Mouse (Mus musculus) midbrain, embryonic 16.5 days (tissue): ENCODE data around the gene Ints5. TPM values are rescaled to one million over a fixed set of nuclear protein-coding genes. Genes with fewer than 3 reads are reported as not detected.

Source experiments
- ATAC-seq: fragments of 200-750 bp; cut with Nextera tagmentation; 2 replicates; pipeline ENCODE4 v1.8.0; 2017; ENCODE audit warnings: moderate TSS enrichment
- H3K27ac ChIP-seq: fragments of 300-500 bp; sonication (generic); 2 replicates; pipeline ENCODE4 v1.5.1; 2014; ENCODE audit warnings: mild to moderate bottlenecking, low read length, mixed read lengths
- H3K27me3 ChIP-seq: fragments of 300-500 bp; sonication (generic); 2 replicates; pipeline ENCODE4 v1.6.1; 2014; ENCODE audit warnings: low read depth, low read length, mixed read lengths; ENCODE audit not compliant: control insufficient read depth, insufficient read depth
- H3K36me3 ChIP-seq: fragments of 300-500 bp; sonication (generic); 2 replicates; pipeline ENCODE4 v1.6.1; 2014; ENCODE audit warnings: mild to moderate bottlenecking, low read length, moderate library complexity, mixed read lengths; ENCODE audit not compliant: control insufficient read depth, insufficient read depth
- H3K4me1 ChIP-seq: fragments of 300-500 bp; sonication (generic); 2 replicates; pipeline ENCODE4 v1.6.1; 2014; ENCODE audit warnings: mild to moderate bottlenecking, low read length, mixed read lengths; ENCODE audit not compliant: control insufficient read depth, insufficient read depth
- H3K4me2 ChIP-seq: fragments of 300-500 bp; sonication (generic); 2 replicates; pipeline ENCODE4 v1.6.1; 2014; ENCODE audit warnings: mild to moderate bottlenecking, low read length, mixed read lengths
- H3K4me3 ChIP-seq: fragments of 300-500 bp; sonication (generic); 2 replicates; pipeline ENCODE4 v1.5.1; 2014; ENCODE audit warnings: low read depth, mild to moderate bottlenecking, low read length, moderate library complexity, mixed read lengths
- H3K9ac ChIP-seq: fragments of 300-500 bp; sonication (generic); 2 replicates; pipeline ENCODE4 v1.6.1; 2014; ENCODE audit warnings: low read depth, low read length, mixed read lengths
- H3K9me3 ChIP-seq: fragments of 300-500 bp; sonication (generic); replicated peaks from 2 replicates; pipeline ENCODE4 v1.6.1; 2014; ENCODE audit warnings: mild to moderate bottlenecking, low read length, mixed read lengths; ENCODE audit not compliant: control insufficient read depth, poor library complexity, severe bottlenecking
- WGBS: fragments of 180-500 bp; shearing (Covaris S2); extraction: QIAGEN DNeasy Blood & Tissue Kit; methylation state at CpG from one replicate; pipeline ENCODE4 v1.1.7; 2014; 5-methylcytosine and 5-hydroxymethylcytosine counted together
- polyA plus RNA-seq: library from polyadenylated mRNA; unstranded; fragments of >200 nt; fragmentation: Nextera tagmentation; extraction: Ambion mirVana; gene quantifications from 2 replicates; pipeline ENCODE4 v1.2.1, GENCODE M21; 2015

The Ints5 gene
- polyA plus RNA-seq, 1 experiment from 2014 or later, result 29.2 TPM

DNA sequence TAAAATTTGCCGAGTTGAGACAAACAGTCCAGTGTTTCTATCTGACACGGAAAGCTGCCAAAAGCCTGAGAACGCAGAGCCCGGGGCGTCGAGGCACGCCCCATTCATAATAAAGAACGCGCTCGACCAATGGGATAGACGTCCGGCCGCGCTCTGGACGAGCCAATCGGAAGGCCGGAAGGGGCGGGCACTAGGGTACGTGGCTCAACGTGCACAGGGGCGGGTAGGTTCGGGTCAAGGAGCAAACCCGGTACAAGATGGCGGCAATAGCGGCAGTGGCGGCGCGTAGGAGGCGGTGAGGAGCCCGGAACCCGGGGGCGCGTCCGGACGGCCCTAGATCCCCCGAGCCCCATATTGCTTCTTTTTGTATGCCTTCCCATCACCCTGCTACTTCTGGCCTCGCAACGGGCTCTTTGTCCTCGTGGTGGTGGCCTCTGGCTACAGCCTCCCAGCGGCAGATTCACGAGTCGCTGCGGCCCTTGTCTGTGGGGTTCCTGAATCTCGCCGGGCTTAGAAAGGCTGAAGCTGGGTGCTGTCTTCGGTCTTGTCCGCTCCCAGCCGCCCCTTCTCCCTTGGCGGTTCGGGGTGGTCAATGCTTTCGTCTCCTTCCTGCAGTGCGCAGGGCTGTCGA, 5.2 kb downstream of the Ints5 start, which contains the start of gene Ganab:
Gene Ganab (plus strand): TSS at position 207 of the 631 bp plus-strand sequence.
- H3K9me3 ChIP-seq, result no peaks in the 10 kb centered on the region
- H3K4me3 ChIP-seq, result peak within 1 kb of the TSS; percentile 71
- no peaks in the 10 kb centered on the region for H3K27me3 ChIP-seq
- peak within 1 kb of the TSS; percentile 91 for H3K27ac ChIP-seq
- peaks cover 27% of the 10 kb centered on the region for H3K4me1 ChIP-seq
- peak within 1 kb of the TSS; percentile 88 for H3K9ac ChIP-seq
- peak; percentile 99 for ATAC-seq
- peaks cover 10% of the 10 kb centered on the region for H3K36me3 ChIP-seq
- 1% methylated on average over 53 of the region's 53 CpGs for WGBS
- H3K4me2 ChIP-seq, result peak within 1 kb of the TSS; percentile 84

DNA sequence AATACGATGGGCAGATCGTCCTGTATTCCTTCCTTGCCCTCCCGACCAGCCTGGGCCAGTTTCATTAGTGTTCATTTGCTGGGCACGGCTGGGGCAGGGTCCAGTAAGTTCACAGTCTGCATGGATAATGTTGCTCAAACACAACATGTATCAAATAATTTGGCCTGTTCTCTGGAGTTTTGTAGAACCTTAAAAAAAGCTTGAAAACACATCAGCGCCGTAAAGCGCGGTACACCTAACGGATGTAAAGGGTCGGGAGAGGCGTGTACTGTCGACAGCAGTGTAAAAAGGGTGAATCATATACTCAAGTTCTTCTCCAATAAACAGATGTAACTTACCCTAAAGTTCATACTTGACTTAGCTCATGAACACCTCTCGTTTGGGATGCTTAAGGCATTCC, 5.8 kb downstream of the Ints5 start:
- Histone ChIP-seq H3K9ac (peak overlapping the region; percentile 88), H3K27me3 (no peaks in the 10 kb centered on the region), H3K9me3 (no peaks in the 10 kb centered on the region), H3K36me3 (peaks cover 15% of the 10 kb centered on the region), H3K4me2 (peak overlapping the region; percentile 84), H3K4me3 (peak overlapping the region; percentile 71), H3K4me1 (peaks cover 23% of the 10 kb centered on the region), H3K27ac (peak overlapping the region; percentile 91)
- no peak for ATAC-seq
- 14% methylated on average over 13 of the region's 13 CpGs for WGBS

DNA sequence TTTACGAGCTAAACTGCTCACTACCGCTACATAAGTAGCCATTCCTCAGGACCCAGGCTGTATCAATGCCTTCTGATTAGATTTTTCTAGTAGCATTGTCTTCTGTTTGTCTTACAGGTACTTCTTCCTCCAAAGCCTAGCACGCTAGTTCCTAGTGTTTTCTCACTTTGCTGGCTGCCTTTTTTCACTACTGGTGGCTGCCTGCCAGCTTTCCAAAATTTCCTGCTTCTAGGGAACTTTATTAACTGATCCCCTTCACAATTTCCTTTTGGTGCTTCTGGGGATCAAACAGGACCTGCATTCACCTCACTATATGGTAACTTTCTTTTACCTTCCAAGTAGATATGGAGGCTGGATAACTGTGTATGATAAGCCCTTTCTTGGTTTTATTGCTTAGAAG, 6.3 kb downstream of the Ints5 start:
- H3K27me3 ChIP-seq, result no peaks in the 10 kb centered on the region
- no peak overlapping the region for H3K27ac ChIP-seq
- peak overlapping the region; percentile 84 for H3K4me2 ChIP-seq
- no peaks in the 10 kb centered on the region for H3K9me3 ChIP-seq
- no peak for ATAC-seq
- H3K4me3 ChIP-seq, result peak overlapping the region; percentile 71
- H3K9ac ChIP-seq, result peak overlapping the region; percentile 88
- H3K4me1 ChIP-seq, result peaks cover 18% of the 10 kb centered on the region
- 63% methylated on average over 3 of the region's 3 CpGs for WGBS
- peaks cover 15% of the 10 kb centered on the region for H3K36me3 ChIP-seq

DNA sequence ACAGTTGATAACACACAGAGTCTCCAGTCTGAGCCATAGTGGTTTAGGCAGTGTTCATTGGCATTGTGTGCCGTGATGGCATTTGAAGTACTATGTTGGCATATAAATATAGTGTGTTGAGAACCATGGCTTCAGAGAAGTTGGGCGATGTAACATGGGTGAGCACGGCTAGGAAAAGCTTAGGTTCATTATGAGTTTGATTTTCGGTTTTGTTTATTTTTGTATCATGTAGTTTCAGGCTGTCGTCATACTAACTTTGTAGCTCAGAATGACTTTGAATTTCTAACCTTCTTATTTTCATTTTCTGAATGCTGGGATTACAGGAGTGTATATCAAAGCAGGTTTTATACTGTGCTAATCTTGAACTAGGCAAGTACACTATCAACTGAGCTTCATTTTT, 10.6 kb downstream of the Ints5 start:
- no peaks in the 10 kb centered on the region for H3K27me3 ChIP-seq
- peaks cover 9% of the 10 kb centered on the region for H3K4me1 ChIP-seq
- no peak overlapping the region for H3K4me3 ChIP-seq
- no peak overlapping the region for H3K9ac ChIP-seq
- WGBS, result 95% methylated on average over 5 of the region's 5 CpGs
- ATAC-seq, result no peak
- no peaks in the 10 kb centered on the region for H3K9me3 ChIP-seq
- H3K36me3 ChIP-seq, result peaks cover 36% of the 10 kb centered on the region
- no peak overlapping the region for H3K27ac ChIP-seq
- H3K4me2 ChIP-seq, result no peak overlapping the region

DNA sequence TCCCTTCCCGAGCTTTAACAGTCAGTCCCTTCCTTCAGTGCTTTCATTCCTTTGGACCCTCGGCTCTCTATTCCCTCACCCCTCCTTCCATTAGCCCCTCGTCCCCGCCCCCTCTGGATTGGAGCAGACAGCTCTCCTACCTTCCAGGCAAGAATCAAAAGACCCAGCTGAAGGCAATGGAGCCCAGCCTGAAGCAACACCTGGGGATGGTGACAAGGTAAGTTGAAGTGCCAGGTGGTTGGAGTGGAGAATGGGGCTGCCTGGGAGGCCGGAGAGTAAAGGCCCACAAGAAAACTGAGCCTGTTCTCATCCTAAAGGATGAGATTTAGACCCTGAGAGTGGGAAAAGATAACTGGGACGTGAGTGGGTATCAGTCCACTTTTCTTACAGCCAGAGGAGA, 15.7 kb downstream of the Ints5 start:
- no peak overlapping the region for H3K9ac ChIP-seq
- no peak overlapping the region for H3K27ac ChIP-seq
- no peak overlapping the region for H3K4me3 ChIP-seq
- ATAC-seq, result no peak
- peaks cover 65% of the 10 kb centered on the region for H3K36me3 ChIP-seq
- no peaks in the 10 kb centered on the region for H3K4me1 ChIP-seq
- no peaks in the 10 kb centered on the region for H3K9me3 ChIP-seq
- no peak overlapping the region for H3K4me2 ChIP-seq
- WGBS, result 91% methylated on average over 6 of the region's 6 CpGs
- no peaks in the 10 kb centered on the region for H3K27me3 ChIP-seq

DNA sequence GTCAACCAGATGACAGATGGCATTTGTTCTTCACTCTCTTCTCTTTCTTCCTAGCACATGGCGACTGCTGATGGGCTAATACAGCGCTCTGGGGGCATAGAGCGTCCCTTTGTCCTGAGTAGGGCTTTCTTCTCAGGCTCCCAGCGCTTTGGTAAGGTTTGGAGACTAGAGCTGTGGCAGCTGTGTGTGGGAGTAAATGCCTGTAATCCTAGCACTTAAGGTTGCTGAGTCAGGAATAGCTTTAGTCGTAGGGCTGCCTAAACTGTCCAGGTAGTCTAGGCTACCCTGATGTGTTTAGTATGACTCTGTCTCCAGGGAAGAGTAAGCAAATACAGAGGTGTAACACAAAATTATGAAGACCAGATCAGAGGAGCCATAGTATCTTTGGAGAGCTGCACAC, 19.0 kb downstream of the Ints5 start:
- no peak overlapping the region for H3K9ac ChIP-seq
- H3K4me1 ChIP-seq, result no peaks in the 10 kb centered on the region
- WGBS, result 91% methylated on average over 5 of the region's 5 CpGs
- H3K27ac ChIP-seq, result no peak overlapping the region
- no peaks in the 10 kb centered on the region for H3K27me3 ChIP-seq
- no peaks in the 10 kb centered on the region for H3K9me3 ChIP-seq
- ATAC-seq, result no peak
- H3K4me3 ChIP-seq, result no peak overlapping the region
- H3K4me2 ChIP-seq, result no peak overlapping the region
- H3K36me3 ChIP-seq, result peaks cover 75% of the 10 kb centered on the region

DNA sequence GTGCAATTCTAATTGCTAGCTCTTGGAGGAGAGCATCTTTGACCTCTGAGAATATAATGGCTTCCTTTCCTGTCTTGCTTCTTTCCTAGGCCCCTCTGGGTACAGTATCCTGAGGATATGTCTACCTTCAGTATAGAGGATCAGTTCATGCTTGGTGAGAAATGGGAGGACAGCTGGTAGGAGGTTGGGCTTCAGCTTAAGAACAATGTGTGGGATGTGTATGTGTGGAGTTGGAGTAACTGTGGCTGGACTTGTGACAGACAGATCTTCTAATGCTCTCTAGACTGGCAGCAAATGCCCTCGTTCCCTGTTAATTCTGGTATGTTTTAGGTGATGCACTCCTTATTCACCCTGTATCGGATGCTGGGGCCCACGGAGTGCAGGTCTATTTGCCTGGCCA, 21.4 kb downstream of the Ints5 start:
- H3K4me2 ChIP-seq, result no peak overlapping the region
- no peak for ATAC-seq
- H3K9ac ChIP-seq, result no peak overlapping the region
- H3K27me3 ChIP-seq, result no peaks in the 10 kb centered on the region
- H3K4me1 ChIP-seq, result no peaks in the 10 kb centered on the region
- H3K4me3 ChIP-seq, result no peak overlapping the region
- H3K9me3 ChIP-seq, result no peaks in the 10 kb centered on the region
- peaks cover 56% of the 10 kb centered on the region for H3K36me3 ChIP-seq
- 100% methylated on average over 3 of the region's 3 CpGs for WGBS
- H3K27ac ChIP-seq, result no peak overlapping the region

DNA sequence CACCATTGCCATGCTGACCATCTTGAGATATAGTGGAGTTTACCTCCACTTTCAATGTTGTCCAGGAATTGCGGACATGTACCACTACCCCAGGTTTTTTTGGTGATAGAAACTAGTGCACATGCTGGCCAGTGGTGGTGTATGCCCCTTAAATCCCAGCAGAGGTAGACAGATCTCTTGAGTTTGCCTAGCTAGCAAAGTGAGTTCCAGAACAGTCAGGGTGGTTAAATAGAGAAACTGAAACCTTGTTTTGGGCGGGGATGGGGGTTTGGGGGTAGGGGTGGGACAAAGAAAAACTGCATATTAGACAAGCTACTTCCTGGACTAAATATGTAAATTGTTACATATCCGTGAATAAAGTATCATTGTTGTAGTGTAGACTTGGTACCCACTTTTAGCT, 26.2 kb downstream of the Ints5 start:
- Histone ChIP-seq H3K4me2 (no peak overlapping the region), H3K27me3 (no peaks in the 10 kb centered on the region), H3K4me1 (peaks cover 11% of the 10 kb centered on the region), H3K36me3 (peaks cover 23% of the 10 kb centered on the region), H3K9ac (no peak overlapping the region), H3K27ac (no peak overlapping the region), H3K4me3 (no peak overlapping the region), H3K9me3 (no peaks in the 10 kb centered on the region)
- WGBS, result 90% methylated on average over 3 of the region's 3 CpGs
- ATAC-seq, result no peak

DNA sequence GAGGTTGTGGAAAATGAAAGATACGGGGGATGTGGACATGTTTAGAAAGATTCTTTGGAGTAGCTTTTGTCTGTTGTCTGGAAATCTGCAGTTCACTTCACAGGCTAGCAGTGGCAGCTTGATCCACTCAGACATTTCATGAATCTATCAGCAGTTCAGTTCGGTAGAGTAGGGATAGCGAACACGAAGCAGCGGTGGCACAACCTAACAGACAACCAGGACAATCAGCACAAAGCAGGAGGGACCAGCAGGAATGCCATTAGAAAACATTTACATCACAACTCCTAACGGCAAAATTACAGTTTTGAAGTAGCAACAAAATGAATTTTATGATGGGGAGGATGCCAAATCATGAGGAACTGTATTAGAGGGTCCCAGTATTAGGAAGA, 26.9 kb downstream of the Ints5 start:
- Histone ChIP-seq H3K36me3 (peaks cover 16% of the 10 kb centered on the region), H3K4me2 (peak overlapping the region; percentile 88), H3K4me1 (peaks cover 11% of the 10 kb centered on the region), H3K27me3 (no peaks in the 10 kb centered on the region), H3K4me3 (peak overlapping the region; percentile 75), H3K9ac (no peak overlapping the region; the same call in 1 of the 2 replicates), H3K9me3 (no peaks in the 10 kb centered on the region), H3K27ac (peak overlapping the region; percentile 81)
- ATAC-seq, result no peak; the same call in 1 of the 2 replicates
- WGBS, result 69% methylated on average over 6 of the region's 6 CpGs
